Mouse (Mus musculus) cortical plate, adult 2 months (tissue): Measurements from ENCODE around the gene Psg17. TPM values are rescaled to one million over a fixed set of nuclear protein-coding genes. Genes with fewer than 3 reads are reported as not detected.

Experiments used
- H3K27ac ChIP-seq: fragments of 200-500 bp; 2 replicates; pipeline ENCODE4 v1.5.1; 2012; ENCODE audit warnings: low read length, control low read depth, inconsistent platforms; ENCODE audit not compliant: insufficient read depth
- H3K4me1 ChIP-seq: fragments of 200-500 bp; 2 replicates; pipeline ENCODE4 v1.6.1; 2011; ENCODE audit warnings: low read length; ENCODE audit not compliant: control insufficient read depth, insufficient read depth
- H3K4me3 ChIP-seq: fragments of 200-500 bp; 2 replicates; pipeline ENCODE4 v1.5.1; 2011; ENCODE audit warnings: mild to moderate bottlenecking, low read length, control low read depth; ENCODE audit not compliant: insufficient read depth
- CTCF ChIP-seq: fragments of 200-500 bp; IDR thresholded peaks from 2 replicates; pipeline ENCODE4 v1.5.1; 2011; ENCODE audit warnings: mild to moderate bottlenecking, control low read depth, low read length; ENCODE audit not compliant: insufficient read depth; ENCODE audit errors: extremely low read depth
- POLR2A ChIP-seq: fragments of 200-500 bp; IDR thresholded peaks from 2 replicates; pipeline ENCODE4 v1.6.1; 2011; ENCODE audit warnings: mild to moderate bottlenecking, low read length, control low read depth; ENCODE audit not compliant: insufficient read depth; ENCODE audit errors: extremely low read depth
- polyA plus RNA-seq: library from polyadenylated mRNA; depleted of rRNA; stranded (reverse); fragments of >200 nt; gene quantifications from 2 replicates; pipeline ENCODE4 v1.2.3, GENCODE M21; 2012; rRNA removed

Psg17 gene
- polyA plus RNA-seq, 1 experiment, result 0.06 TPM

DNA sequence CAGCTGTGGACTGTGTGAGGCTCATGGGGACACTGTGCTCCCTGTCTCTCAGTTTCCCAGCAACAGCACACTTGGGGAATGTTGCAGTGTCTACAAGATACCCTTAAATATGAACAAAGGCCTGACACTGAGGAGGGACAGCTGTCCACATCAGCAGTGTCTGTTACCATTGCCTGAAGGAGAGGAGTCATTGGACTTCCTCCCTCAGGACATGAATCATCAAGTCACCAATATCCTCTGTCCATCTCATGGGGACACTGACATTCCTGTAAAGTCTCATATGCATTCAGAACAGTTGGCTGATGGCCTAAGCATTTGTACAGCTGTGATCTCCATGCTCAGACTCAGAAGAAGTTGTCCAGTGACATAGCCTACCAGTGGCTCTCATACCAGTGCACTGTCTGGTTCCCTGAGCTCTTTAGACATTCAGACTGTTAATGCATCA is 42.0 kb downstream of the Psg17 start:
- no peaks in the 10 kb centered on the region for H3K4me1 ChIP-seq
- TF ChIP-seq CTCF, result no peak
- TF ChIP-seq POLR2A, result no peak
- no peak overlapping the region for H3K4me3 ChIP-seq
- no peak overlapping the region for H3K27ac ChIP-seq

Other genes starting within 250 kb of the Psg17 start
- gene Psg23, start 205.1 kb downstream of the Psg17 start, polyA plus RNA-seq, result not detected in 2 replicates
- not detected in 2 replicates for gene Psg21, start 164.9 kb downstream of the Psg17 start, polyA plus RNA-seq
- gene Psg20, start 135.4 kb downstream of the Psg17 start, polyA plus RNA-seq, result not detected in 2 replicates
- not detected in 2 replicates for gene Psg22, start 103.5 kb downstream of the Psg17 start, polyA plus RNA-seq
- 0.04 TPM in 1 of 2 replicates, not detected in the other for gene Psg19, start 23.1 kb downstream of the Psg17 start, polyA plus RNA-seq
- gene Mill2, start 18.4 kb upstream of the Psg17 start, polyA plus RNA-seq, result 2.5 and 2.6 TPM in 2 replicates
- 15.7 and 16.0 TPM in 2 replicates for gene Pglyrp1, start 49.7 kb upstream of the Psg17 start, polyA plus RNA-seq
- gene Ccdc61, start 88.8 kb upstream of the Psg17 start, polyA plus RNA-seq, result 14.7 and 15.8 TPM in 2 replicates
- 22.3 and 23.3 TPM in 2 replicates for gene Nova2, start 104.3 kb upstream of the Psg17 start, polyA plus RNA-seq
- gene Nanos2, start 165.8 kb upstream of the Psg17 start, polyA plus RNA-seq, result 2.8 and 3.3 TPM in 2 replicates
- gene Mypop, start 169.6 kb upstream of the Psg17 start, polyA plus RNA-seq, result 49.7 and 50.8 TPM in 2 replicates
- gene Irf2bp1, start 182.4 kb upstream of the Psg17 start, polyA plus RNA-seq, result 27.2 and 28.5 TPM in 2 replicates
- gene Foxa3, start 201.9 kb upstream of the Psg17 start, polyA plus RNA-seq, result not detected in 2 replicates
- gene Sympk, start 202.8 kb upstream of the Psg17 start, polyA plus RNA-seq, result 113 and 118 TPM in 2 replicates
- gene Rsph6a, start 233.1 kb upstream of the Psg17 start, polyA plus RNA-seq, result 0.10 and 0.17 TPM in 2 replicates